Mouse (Mus musculus) G1E (cell line): ENCODE data around the gene Myo1g.

Source experiments
- CTCF ChIP-seq: IDR thresholded peaks from 2 replicates; pipeline ENCODE4 v1.5.1; 2012; ENCODE audit warnings: low read depth, low read length, inconsistent platforms, mixed read lengths
- GATA1 ChIP-seq: IDR thresholded peaks from 2 replicates; pipeline ENCODE4 v1.6.1; 2012; ENCODE audit warnings: borderline replicate concordance, low read length, inconsistent platforms, mixed read lengths
- GATA2 ChIP-seq: IDR thresholded peaks from 2 replicates; pipeline ENCODE4 v1.6.1; 2012; ENCODE audit warnings: low read depth, low read length, inconsistent platforms, borderline replicate concordance
- POLR2AphosphoS5 ChIP-seq: IDR thresholded peaks from 2 replicates; pipeline ENCODE4 v1.6.1; 2012; ENCODE audit warnings: low read depth, low read length, inconsistent platforms; ENCODE audit not compliant: insufficient replicate concordance

- no peak for TF ChIP-seq CTCF
- no peak for TF ChIP-seq POLR2AphosphoS5
- TF ChIP-seq GATA1 = no peak
- TF ChIP-seq GATA2 = no peak
Observed at GRCm38 (mm10) chr11:6481669-6482185, 39.0 kb downstream of the Myo1g start.
